Mouse (Mus musculus) intestine, postnatal 0 days (tissue): Measurements from ENCODE around the gene Gm49711. TPM values are rescaled to one million over a fixed set of nuclear protein-coding genes. Genes with fewer than 3 reads are reported as not detected.

Experiments used
- ATAC-seq: fragments of 200-750 bp; cut with Nextera tagmentation; 2 replicates; pipeline ENCODE4 v1.8.0; 2017; ENCODE audit warnings: mild to moderate bottlenecking, moderate TSS enrichment, moderate library complexity
- H3K27ac ChIP-seq: fragments of 300-500 bp; sonication (generic); 2 replicates; pipeline ENCODE4 v1.5.1; 2014; ENCODE audit warnings: mild to moderate bottlenecking, low read depth, low read length, moderate library complexity
- H3K27me3 ChIP-seq: fragments of 300-500 bp; sonication (generic); replicated peaks from 2 replicates; pipeline ENCODE4 v1.6.1; 2014; ENCODE audit warnings: low read length, mixed read lengths; ENCODE audit not compliant: control insufficient read depth, insufficient read depth
- H3K36me3 ChIP-seq: fragments of 300-500 bp; sonication (generic); 2 replicates; pipeline ENCODE4 v1.6.1; 2014; ENCODE audit warnings: mild to moderate bottlenecking, moderate library complexity; ENCODE audit not compliant: control insufficient read depth, insufficient read depth
- H3K4me1 ChIP-seq: fragments of 300-500 bp; sonication (generic); replicated peaks from 2 replicates; pipeline ENCODE4 v1.6.1; 2014; ENCODE audit warnings: antibody characterized with exemption, low read length, mixed read lengths; ENCODE audit not compliant: control insufficient read depth, insufficient read depth
- H3K4me2 ChIP-seq: fragments of 300-500 bp; sonication (generic); replicated peaks from 2 replicates; pipeline ENCODE4 v1.6.1; 2014; ENCODE audit warnings: low read depth, mild to moderate bottlenecking, moderate library complexity
- H3K4me3 ChIP-seq: fragments of 300-500 bp; sonication (generic); 2 replicates; pipeline ENCODE4 v1.5.1; 2014; ENCODE audit warnings: low read depth, low read length
- H3K9ac ChIP-seq: fragments of 300-500 bp; sonication (generic); 2 replicates; pipeline ENCODE4 v1.6.1; 2014; ENCODE audit warnings: mild to moderate bottlenecking, low read depth, low read length
- H3K9me3 ChIP-seq: fragments of 300-500 bp; sonication (generic); 2 replicates; pipeline ENCODE4 v1.6.1; 2016; ENCODE audit warnings: mixed run types; ENCODE audit not compliant: control insufficient read depth
- CTCF ChIP-seq: sonication (generic); IDR thresholded peaks from 2 replicates; pipeline ENCODE4 v1.5.1; 2016; ENCODE audit warnings: low read depth, mild to moderate bottlenecking, control low read depth, antibody characterized with exemption, moderate library complexity
- WGBS: fragments of 180-500 bp; shearing (Covaris S2); extraction: QIAGEN DNeasy Blood & Tissue Kit; methylation state at CpG from one replicate; pipeline ENCODE4 v1.1.7; 2014; 5-methylcytosine and 5-hydroxymethylcytosine counted together
- polyA plus RNA-seq: library from polyadenylated mRNA; unstranded; fragments of >200 nt; fragmentation: Nextera tagmentation; extraction: Ambion mirVana; gene quantifications from 2 replicates; pipeline ENCODE4 v1.2.1, GENCODE M21; 2015

Gm49711 gene
- polyA plus RNA-seq, 1 experiment from 2014 or later, result not detected

- no peaks in the 10 kb centered on the region for H3K27me3 ChIP-seq
- H3K36me3 ChIP-seq, result peaks cover 7% of the 10 kb centered on the region; the same call in 1 of the 2 replicates
- 88% methylated on average over 3 of the region's 3 CpGs for WGBS
- H3K27ac ChIP-seq, result no peak overlapping the region
- peak overlapping the region; percentile 98; the same call in 1 of the 2 replicates for H3K4me2 ChIP-seq
- ATAC-seq, result no peak
- no peaks in the 10 kb centered on the region for H3K9me3 ChIP-seq
- H3K4me1 ChIP-seq, result no peaks in the 10 kb centered on the region
- no peak for TF ChIP-seq CTCF
- no peak overlapping the region for H3K4me3 ChIP-seq
- H3K9ac ChIP-seq, result no peak overlapping the region
Measured at GRCm38 (mm10) chr16:92060213-92060612, 2.1 kb downstream of the Gm49711 start.

- H3K9ac ChIP-seq, result no peak overlapping the region
- 94% methylated on average over 7 of the region's 7 CpGs for WGBS
- H3K9me3 ChIP-seq, result no peaks in the 10 kb centered on the region
- peaks cover 8% of the 10 kb centered on the region for H3K36me3 ChIP-seq
- no peak overlapping the region for H3K27ac ChIP-seq
- TF ChIP-seq CTCF, result no peak
- no peaks in the 10 kb centered on the region for H3K4me1 ChIP-seq
- H3K27me3 ChIP-seq, result no peaks in the 10 kb centered on the region
- ATAC-seq, result no peak
- no peak overlapping the region for H3K4me3 ChIP-seq
- no peak overlapping the region for H3K4me2 ChIP-seq
Measured at GRCm38 (mm10) chr16:92061586-92061985, 3.5 kb downstream of the Gm49711 start.

- H3K4me2 ChIP-seq, result no peak overlapping the region
- no peak for TF ChIP-seq CTCF
- WGBS, result 100% methylated on average over 1 of the region's 1 CpGs
- H3K36me3 ChIP-seq, result peaks cover 17% of the 10 kb centered on the region
- no peak overlapping the region for H3K4me3 ChIP-seq
- no peaks in the 10 kb centered on the region for H3K27me3 ChIP-seq
- no peak overlapping the region for H3K27ac ChIP-seq
- H3K9me3 ChIP-seq, result no peaks in the 10 kb centered on the region
- H3K9ac ChIP-seq, result no peak overlapping the region
- no peak for ATAC-seq
- no peaks in the 10 kb centered on the region for H3K4me1 ChIP-seq
Measured at GRCm38 (mm10) chr16:92062832-92063231, 4.7 kb downstream of the Gm49711 start.

- Histone ChIP-seq H3K36me3 (peaks cover 19% of the 10 kb centered on the region), H3K9me3 (no peaks in the 10 kb centered on the region), H3K27ac (no peak overlapping the region; the same call in 1 of the 2 replicates), H3K4me2 (no peak overlapping the region), H3K4me1 (no peaks in the 10 kb centered on the region), H3K27me3 (no peaks in the 10 kb centered on the region), H3K4me3 (no peak overlapping the region), H3K9ac (no peak overlapping the region)
- no peak for ATAC-seq
- WGBS, result 80% methylated on average over 2 of the region's 2 CpGs
- TF ChIP-seq CTCF, result no peak
Measured at GRCm38 (mm10) chr16:92064801-92065200, 6.7 kb downstream of the Gm49711 start.

- Histone ChIP-seq H3K4me3 (no peak overlapping the region), H3K4me1 (no peaks in the 10 kb centered on the region), H3K27me3 (no peaks in the 10 kb centered on the region), H3K9ac (no peak overlapping the region), H3K4me2 (no peak overlapping the region), H3K36me3 (peaks cover 23% of the 10 kb centered on the region), H3K27ac (no peak overlapping the region), H3K9me3 (no peaks in the 10 kb centered on the region)
- 59% methylated on average over 8 of the region's 8 CpGs for WGBS
- no peak for ATAC-seq
- TF ChIP-seq CTCF, result no peak
Measured at GRCm38 (mm10) chr16:92070338-92070737, 12.2 kb downstream of the Gm49711 start.

GRCm38 (mm10) chr16:92076797-92077196, 18.7 kb downstream of the Gm49711 start:
- Histone ChIP-seq H3K27ac (no peak overlapping the region), H3K4me1 (no peaks in the 10 kb centered on the region), H3K9me3 (no peaks in the 10 kb centered on the region), H3K9ac (no peak overlapping the region), H3K36me3 (peaks cover 20% of the 10 kb centered on the region), H3K27me3 (no peaks in the 10 kb centered on the region), H3K4me3 (no peak overlapping the region), H3K4me2 (no peak overlapping the region)
- TF ChIP-seq CTCF, result no peak
- 94% methylated on average over 8 of the region's 8 CpGs for WGBS
- ATAC-seq, result no peak
